Mouse (Mus musculus): ENCODE measurements at regions not wholly inside any gene's neighbourhood (a gene's known extent, or its start where the extent isn't known, plus 50 kb on each side); places are given as distances from the start of the nearest gene placed in this dataset.

DNA sequence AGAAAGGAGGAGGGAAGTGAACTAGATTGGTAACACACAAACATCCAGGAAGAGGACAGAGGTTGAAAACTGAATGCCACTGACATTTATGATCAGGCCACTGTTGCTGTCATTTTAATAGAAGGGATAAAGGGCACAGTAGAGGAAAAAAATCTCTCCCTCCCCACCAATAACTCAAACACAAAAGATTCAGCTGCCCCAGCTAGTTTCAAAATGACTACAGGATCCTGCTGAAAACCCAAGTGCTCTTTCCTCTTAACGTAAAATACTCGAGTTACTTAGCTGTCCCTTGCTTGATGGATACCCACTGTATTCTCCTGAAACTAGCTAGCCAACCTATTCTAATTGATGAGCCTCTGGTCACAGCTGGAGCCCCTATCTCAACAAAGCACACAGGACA lies 211.7 kb downstream of the Rps29 start:
- TF ChIP-seq CTCF (IDR thresholded peaks at IDR 0.05; ENCODE audit: insufficient read depth, low read depth, low read length) (no peak), POLR2A (IDR thresholded peaks at IDR 0.05; ENCODE audit: insufficient read depth, low read depth, low read length) (no peak)
